Mouse (Mus musculus): ENCODE measurements around the gene Mtpn.

Gene Mtpn
- long read RNA-seq, experiment 1, transcript Mtpn-201 (4 exons, 3,960 nt) = major isoform, 68 of 75 reads
- long read RNA-seq, experiment 1, partial matches to known transcripts = 0 of 75 reads
- long read RNA-seq, experiment 1, other reads (novel, unspliced or antisense) = 7 of 75 reads
- long read RNA-seq, experiment 2, transcript Mtpn-201 (4 exons, 3,960 nt) = major isoform, 53 of 61 reads
- long read RNA-seq, experiment 2, partial matches to known transcripts = 0 of 61 reads
- long read RNA-seq, experiment 2, other reads (novel, unspliced or antisense) = 8 of 61 reads

DNA sequence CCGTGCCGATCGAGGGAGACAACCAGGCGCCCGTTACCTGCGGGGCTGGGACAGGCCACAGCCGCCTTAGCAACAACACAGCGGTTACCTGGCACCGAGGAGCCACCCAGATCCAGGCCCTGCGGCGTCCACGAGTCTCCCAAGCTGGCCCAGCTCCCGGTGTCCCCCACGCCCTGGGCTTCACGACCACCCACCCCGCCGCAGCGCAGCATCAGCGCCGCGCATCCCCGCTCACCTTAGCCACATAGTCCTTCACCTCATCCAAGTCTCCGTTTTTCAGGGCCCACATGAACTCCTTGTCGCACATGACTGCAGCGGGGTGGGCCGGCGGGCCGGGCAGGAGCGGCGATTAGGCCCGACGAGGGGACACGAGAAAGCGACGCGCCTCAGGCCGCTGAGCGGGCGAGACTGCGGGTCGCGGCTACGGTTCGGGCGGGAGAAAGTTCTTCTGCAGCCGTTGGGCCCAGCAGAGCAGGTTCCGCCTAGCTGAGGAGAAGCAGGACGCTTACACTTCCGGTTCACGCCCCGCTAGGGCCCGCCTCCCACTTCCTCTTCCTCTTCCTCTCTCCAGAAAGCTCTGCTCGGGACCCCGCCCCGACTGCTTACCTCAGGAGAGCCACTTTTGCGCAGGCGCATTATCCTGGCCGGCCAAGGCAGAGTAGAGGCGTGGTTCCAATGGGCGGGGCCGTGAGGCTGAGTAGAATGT lies at the start of gene Mtpn:
Gene Mtpn, minus strand, starts transcription at position 585 of the 706 bp plus-strand sequence.
- intact Hi-C loops (cut with DNase I) = no loop called here

DNA sequence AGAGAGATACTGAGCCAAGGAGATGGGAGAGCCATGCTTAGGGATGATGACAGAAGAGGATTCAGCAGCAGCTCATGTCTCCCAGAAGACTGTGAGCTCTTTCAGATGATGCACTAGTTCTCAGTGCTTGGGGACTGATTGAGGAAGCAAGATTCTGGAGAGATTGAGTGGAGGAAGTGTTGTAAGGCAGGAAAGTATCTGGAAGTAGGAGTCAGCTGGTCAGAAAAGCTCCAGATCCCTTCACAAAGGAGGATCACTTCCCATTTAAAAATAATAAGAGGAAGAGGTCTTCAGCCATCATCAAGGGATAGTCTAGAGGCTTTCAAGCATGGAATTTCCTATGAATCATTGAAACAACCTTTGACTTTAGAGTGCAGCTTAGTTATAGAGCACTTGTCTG lies 29.0 kb upstream of the Mtpn start:
- intact Hi-C loops (cut with DNase I) = loop anchor here (5.0 to 10.0 kb wide), 2 partner anchors 184 to 321 kb away; no protein-coding TSS in a partner anchor

DNA sequence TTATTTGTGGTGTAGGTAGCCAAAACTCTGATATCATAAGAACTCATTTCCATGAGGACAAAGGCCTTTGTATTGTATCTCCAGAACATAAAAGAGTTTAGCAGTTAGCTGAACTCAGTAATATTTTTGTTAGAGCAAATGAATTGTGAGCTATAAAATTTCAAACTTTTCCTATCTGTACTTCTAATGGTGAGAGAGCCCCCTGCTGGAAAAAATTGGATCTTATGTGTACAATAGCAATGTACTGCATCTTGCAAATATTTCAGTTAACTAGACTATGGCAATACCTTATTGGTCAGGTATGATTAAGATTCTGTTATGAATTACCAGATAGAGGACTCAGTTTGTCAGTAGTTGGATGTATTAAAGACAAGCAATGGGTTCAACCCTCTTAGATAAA lies 28.1 kb upstream of the Mtpn start:
- intact Hi-C loops (cut with DNase I) = loop anchor here (5.0 to 10.0 kb wide), 2 partner anchors 183 to 320 kb away; no protein-coding TSS in a partner anchor

DNA sequence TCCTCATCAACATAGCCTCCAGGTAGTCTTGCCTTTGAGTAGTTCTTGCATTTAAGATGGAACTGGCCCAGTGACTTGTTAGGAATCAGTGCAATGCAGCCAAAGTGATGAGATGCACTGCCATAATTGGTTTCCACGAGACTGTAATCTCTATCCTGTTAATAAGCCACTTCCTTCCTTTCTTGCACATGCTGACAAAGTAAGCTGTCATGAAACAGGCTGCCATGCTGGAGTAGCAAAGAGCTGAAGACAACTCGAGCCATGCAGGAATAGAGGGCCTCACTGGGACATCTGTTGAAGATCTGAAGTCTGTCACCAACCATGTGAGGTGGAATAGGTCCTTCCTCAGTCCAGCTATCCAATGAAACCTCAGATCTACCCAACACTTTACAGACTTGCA lies 20.3 kb upstream of the Mtpn start:
- intact Hi-C loops (cut with DNase I) = loop anchor here (10.0 kb wide), 1 partner anchor 175 kb away; no protein-coding TSS in a partner anchor

DNA sequence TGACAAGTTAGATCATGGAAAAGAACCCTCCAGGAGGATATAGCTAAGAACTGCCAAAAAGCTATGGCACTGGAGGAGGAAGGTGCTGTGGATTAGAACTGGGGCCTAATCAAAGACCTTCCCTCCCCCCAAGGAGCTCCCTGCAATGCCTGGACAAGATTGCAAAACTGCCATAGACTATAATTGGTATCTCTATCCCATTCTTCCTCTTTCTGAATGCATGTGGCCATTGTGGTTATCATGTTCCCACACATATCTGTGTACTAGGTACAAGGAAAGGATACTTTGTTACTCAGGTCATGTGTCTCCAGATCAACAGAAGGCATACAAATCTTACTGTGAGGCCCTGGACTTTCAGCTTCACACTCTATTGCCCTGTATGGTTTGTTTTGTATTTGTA lies 4.7 kb upstream of the Mtpn start:
- intact Hi-C loops (cut with DNase I) = no loop called here

DNA sequence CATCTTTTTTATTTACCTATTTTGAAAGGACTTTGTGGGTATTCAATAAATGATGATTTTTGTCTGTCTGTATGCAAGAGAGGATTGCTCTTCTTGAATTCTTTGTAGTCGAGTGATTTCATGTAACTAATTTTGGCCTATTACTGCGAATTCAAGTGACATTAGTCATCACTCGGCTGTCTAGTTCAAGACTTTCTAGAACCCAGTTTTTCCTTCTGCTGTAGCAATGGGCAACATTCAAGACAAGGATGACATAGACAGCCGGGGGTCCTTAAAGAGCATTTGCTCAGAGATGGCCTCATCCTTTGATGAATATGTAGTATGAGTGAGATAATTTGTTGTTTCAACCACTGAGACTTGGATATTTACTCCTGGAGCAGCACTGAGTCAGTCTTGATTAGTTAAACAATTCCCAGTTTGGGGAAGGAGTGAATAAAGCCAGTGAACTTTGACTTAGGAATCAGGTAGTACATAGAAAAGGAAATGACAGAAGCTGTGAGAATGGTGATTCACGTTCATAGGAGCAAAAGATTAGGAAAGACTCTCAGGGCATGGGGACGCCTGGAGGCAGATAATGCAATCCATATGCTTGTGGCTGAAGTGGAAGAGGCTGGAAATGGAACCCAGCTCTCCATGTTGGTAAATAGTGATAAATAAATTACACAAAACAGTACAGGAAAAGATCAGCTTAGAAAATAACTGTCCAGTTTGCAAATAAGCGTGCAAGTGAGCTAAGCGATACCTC lies 3.1 kb upstream of the Mtpn start:
- intact Hi-C loops (cut with DNase I) = no loop called here

DNA sequence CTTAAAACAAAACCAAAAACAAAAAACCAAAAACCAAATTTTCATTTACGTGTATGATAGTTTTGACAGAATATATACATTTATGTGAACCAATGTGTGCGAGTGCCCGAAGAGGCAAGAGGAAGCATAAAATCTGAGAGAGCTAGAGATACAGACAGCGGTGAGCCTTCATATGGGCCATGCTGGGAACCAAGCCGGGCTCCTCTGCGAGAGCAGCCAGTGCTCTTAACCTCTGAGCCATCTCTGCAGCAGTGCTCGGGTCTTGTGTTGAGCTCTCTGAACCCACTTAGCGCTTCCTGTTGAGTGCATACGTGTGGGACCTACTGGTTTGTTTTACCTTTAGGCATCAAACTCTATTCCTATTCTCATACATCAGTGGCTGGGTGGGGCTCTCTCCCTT lies 689 bp upstream of the Mtpn start:
- intact Hi-C loops (cut with DNase I) = no loop called here

DNA sequence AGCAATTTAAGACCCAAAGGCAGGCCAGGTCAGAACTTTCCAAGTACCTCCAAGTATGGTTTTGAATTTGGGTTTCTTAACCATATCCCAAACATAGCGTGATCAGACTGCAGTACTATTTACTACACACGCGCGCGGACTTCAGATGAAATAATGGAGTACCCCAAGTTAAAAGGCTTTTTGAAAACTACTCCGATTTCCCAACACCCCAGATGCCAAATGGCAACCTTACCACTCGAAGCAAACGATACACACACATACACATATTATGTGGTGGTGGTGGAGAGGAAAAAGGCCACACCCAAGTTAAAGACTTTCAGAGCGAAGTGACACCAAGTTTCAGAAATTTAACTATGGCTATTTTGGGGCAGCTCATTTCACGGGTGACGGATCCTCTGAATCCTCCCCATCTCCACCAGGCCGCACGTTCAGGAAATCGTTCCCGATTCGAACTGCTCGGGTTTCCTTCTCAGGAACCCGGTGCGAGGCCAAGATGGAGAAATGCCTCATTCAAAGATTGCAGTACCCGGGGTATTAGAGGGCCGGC lies 858 bp downstream of the Mtpn start:
- intact Hi-C loops (cut with DNase I) = no loop called here

DNA sequence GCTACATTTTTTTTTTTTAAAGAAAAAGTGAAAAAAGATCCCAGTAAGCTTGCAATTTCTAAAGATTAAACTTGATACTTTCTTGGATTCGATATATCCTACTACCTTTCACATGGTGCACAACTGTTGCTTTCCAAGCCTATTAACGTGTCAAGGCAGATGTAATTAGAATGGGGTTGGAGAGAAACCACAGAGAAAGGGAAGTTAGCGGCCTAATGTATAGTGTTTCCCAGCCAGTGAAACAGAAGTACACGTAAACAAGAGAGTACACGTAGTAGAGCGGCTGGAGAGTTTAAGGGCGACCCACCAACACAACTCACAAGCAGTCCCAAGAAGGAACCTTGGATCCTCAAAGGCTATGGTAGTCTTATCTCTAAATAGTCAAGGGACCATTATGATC lies 3.7 kb downstream of the Mtpn start:
- intact Hi-C loops (cut with DNase I) = no loop called here

DNA sequence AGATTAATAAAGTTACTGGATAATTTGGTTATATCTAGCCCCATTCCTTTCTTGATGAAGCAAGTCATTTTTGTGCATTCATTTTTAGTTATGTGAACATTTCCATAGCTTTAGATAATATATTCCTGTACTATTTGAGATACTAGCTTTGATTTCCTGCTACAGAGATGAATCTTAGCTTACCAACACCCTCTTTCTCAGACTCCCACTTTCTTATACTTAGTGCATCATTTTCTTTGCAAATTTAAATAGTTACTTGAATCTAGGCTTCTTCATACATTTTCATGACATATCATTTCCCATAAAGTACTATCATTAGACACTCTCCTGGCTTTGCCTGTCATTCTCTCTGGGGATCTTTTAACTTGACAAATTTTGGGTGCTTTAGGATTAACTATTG lies 26.3 kb downstream of the Mtpn start:
- intact Hi-C loops (cut with DNase I) = no loop called here

DNA sequence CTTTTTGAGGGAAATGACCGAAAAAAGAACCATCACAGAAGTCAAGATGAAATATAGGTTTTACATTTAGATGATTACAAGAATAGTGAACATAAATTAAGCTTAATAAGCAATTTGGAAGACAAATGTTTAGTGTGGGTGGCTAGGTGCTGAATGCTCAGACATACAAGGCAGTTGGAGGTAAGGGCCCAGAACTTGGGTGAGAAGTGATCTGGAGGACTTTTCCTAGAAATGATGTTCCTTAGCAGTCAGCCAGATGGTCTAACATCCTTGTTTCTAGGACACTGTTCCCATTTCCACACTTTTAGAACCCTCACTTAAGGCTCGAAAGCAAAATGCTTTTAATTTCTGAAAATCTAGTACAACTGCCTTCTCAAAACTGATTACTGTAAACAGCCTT lies 34.9 kb downstream of the Mtpn start:
- intact Hi-C loops (cut with DNase I) = no loop called here

DNA sequence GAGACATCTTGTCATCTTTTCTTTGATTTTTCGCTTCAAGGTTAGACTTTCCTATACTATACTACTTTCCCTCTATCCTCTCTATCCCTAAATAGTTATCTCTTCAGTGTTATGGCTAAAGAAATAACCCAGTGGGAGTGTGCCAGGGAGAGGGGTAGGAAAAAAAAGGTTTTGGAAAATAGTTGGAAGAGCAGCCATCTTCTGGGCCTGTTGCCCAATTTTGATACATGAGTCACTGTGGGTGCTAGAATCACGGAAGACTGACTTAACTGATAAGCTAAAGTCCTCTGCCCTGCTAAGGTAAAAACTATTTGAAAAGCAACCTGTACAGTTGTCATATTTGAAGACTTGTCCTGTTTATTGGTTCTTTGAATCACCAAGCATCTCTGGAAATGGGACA lies 36.8 kb downstream of the Mtpn start:
- intact Hi-C loops (cut with DNase I) = no loop called here

DNA sequence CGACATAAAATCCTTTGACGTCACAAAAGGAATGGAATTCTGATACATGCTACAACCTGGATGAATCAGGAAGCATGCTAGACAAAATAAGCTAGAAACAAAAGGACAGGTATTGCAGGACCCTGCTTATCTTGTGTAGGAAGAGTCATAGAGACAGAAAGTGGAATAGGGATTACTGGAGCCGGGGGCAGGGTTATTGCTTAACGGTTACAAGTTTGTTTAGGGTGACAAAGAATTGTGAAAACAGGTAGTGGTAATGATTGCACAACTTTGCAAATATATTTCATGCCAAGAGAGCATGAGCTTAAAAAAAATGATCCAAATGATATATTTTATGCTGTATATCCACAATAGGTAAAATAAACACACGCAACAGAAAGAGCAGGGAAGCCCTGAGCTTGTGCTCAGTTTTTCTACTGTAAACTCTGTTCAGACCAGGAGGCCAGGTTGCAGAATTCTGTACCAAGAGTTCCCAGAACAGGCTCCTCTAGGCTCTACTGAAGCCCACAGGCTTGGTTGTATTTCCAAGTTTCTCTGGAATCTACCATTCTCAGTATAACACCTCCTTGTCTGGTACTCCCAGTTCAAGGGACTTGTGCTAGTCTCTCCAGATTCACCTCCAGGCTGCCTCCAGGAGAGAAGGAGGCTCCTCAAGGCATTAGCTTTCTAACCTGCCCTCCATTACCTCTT lies 39.6 kb downstream of the Mtpn start:
- intact Hi-C loops (cut with DNase I) = no loop called here

DNA sequence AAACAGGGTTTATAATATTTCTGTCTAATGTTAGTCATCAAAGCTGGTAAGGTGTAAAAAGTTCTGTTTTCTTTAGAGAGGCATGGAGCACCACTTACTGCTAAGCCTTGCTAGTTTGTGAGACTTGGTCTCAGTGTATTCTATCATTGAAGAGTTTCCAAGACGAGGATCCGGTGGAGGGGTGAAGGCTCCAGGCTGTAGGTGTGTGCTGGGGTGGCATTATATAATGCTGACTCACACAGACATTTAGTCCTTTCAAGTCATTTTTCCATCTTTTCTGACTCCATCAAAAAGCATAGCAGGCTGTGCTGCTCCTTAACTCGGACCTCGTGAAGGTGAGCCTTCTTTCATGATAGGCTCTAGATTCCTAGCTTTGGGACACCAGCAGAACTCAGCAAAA lies 42.3 kb downstream of the Mtpn start:
- intact Hi-C loops (cut with DNase I) = no loop called here

DNA sequence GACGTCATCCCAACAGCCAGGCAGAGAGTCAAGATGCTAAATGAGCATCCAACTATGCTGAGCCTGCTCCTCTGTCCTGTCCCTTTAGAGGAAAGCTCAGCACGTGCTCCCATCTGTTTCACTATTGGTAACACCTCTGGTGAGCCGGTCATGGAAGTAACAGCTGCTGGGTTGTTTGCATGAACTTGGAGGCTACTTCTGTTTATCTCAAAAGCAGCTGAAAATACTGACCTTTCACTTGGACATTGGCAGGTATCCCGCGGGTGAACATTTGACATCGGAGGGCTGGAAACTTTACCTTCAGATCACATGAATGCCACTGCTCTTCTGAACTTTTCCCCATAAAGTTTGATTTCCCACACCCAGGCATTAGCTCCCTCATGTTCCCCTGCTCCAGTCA lies 45.8 kb downstream of the Mtpn start:
- intact Hi-C loops (cut with DNase I) = no loop called here

DNA sequence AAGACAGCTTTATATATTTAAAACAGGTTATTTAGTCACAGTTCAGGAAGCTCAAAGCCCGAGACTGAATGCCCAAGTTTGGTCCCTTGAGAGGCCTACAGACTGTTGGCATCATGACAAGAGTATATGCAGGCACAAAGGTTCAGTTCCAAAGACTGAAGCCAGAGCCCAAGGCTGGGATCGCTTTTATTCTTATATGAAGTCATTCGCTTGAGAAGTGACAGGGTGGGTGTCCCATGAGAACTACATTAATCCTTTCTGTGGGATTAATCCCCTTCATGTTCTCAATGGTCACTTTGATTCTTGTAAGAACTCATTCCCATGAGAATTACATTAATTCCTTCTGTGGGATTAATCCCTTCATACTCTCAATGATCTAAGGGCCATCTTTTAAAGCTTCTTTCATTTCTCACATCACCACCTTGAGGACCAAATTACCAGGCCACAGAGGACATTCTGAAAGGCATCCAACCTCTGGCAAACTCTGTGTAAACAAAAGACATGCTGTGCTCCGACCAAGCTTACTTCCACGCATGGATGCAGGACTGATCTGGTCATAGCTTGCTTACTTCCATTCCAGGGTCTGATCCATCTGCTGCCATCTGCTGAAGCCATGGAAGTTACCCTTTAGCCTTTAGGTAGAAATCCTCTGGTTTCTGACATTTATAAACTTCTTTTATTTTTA lies 59.9 kb downstream of the Mtpn start:
- intact Hi-C loops (cut with DNase I) = no loop called here

DNA sequence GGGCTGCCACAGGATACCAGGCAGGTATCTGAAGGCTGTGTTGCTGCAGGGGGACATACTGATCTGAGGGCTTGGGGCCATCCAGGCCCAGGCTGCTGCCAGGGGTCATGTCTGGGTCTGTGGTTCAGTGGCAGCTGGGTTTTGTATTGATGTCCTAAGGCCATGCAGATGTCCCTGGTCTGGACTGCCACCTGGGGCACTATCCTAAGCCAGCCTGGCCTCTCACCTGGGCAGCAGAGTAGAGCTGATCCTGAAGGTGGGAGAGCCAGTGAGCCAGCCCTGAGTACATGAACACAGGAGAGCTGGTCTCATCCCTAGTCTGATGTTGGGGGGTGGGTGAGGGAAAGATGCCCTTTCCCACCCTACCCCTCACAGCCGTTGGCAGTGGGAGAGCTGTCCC lies 62.9 kb downstream of the Mtpn start:
- intact Hi-C loops (cut with DNase I) = no loop called here

DNA sequence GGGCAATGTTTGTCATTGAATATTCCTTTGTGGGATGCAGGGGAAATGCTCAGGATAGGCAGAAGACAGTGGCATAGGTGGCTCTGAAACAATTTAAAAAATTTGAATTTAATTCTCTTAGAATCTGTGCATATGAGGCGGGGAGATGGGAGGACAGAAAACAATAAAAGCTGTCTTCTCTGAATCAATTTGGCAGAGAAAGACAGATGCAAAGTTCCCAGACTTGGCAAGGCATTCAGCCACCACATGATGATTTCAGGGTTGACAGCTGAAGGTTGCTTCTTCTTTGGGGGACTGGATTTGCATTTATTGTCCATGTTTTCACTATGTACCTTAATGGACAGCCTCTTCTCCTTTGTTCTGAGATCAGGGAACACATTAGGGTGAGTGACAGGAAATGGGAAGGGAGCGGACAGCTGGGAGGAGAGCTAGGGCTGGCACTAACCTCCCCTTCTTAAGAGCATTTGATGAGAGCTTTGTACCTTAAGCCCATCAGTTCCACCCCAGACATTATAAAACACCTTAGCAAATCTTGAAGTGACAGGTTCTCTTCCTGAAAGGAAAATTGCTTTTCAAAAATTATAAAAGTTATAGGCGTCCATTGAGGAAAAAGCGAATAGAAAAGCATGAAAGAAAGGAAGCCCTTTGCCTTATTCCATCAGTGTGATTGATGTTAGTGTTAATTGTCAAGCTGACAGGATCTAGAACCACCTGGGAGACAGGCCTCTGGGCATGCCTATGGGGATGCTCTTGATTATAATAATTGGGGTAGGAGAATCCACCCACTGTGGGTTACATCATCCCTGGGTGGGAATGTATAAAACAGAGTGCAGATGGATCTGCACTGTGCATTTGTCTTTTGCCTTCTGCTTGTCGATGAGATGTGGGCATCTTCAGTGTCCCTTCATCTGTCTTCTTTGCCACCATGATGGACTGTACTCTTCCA lies 76.0 kb downstream of the Mtpn start:
- intact Hi-C loops (cut with DNase I) = no loop called here

DNA sequence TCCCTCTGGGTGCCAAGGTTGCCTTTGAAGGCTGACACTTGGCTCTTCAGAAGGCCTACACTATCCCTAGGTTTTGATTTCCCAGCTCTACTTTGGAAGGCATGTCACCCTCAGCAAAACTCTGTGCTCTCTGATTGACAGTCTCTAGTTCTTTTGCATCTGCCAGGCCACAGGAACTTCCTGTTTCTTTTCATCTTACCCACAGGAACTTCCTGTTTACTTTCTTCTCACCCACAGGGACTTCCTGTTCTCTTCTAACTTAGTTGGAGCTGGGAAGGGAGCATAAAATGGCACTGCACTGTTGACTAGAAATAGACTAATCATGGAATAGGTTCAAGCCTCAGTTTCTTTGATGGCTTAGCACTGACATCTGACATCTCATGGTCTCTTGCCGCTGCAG lies 77.2 kb downstream of the Mtpn start:
- intact Hi-C loops (cut with DNase I) = no loop called here

Measured in adrenal gland (tissue).